Mouse (Mus musculus) hindbrain, postnatal 0 days (tissue): Measurements from ENCODE around the gene Flad1. TPM values are rescaled to one million over a fixed set of nuclear protein-coding genes. Genes with fewer than 3 reads are reported as not detected.

Source experiments
- ATAC-seq: fragments of 200-750 bp; cut with Nextera tagmentation; 2 replicates; pipeline ENCODE4 v1.8.0; 2017; ENCODE audit warnings: mild to moderate bottlenecking, moderate TSS enrichment, moderate library complexity
- DNase-seq: peaks from one replicate; pipeline ENCODE4 v3.0.0-alpha.2; 2015; ENCODE audit warnings: low spot score
- H3K27ac ChIP-seq: fragments of 300-500 bp; sonication (generic); 2 replicates; pipeline ENCODE4 v1.5.1; 2014; ENCODE audit warnings: mild to moderate bottlenecking
- H3K27me3 ChIP-seq: fragments of 300-500 bp; sonication (generic); 2 replicates; pipeline ENCODE4 v1.6.1; 2014; ENCODE audit warnings: low read length, mixed read lengths; ENCODE audit not compliant: insufficient read depth
- H3K36me3 ChIP-seq: fragments of 300-500 bp; sonication (generic); 2 replicates; pipeline ENCODE4 v1.6.1; 2014; ENCODE audit warnings: low read length, mixed read lengths; ENCODE audit not compliant: insufficient read depth
- H3K4me1 ChIP-seq: fragments of 300-500 bp; sonication (generic); 2 replicates; pipeline ENCODE4 v1.6.1; 2014; ENCODE audit warnings: antibody characterized with exemption, low read length, mixed read lengths; ENCODE audit not compliant: insufficient read depth
- H3K4me2 ChIP-seq: fragments of 300-500 bp; sonication (generic); 2 replicates; pipeline ENCODE4 v1.6.1; 2014; ENCODE audit warnings: low read depth, mild to moderate bottlenecking, low read length, moderate library complexity, mixed read lengths
- H3K4me3 ChIP-seq: fragments of 300-500 bp; sonication (generic); 2 replicates; pipeline ENCODE4 v1.5.1; 2014; ENCODE audit warnings: low read length
- H3K9ac ChIP-seq: fragments of 300-500 bp; sonication (generic); replicated peaks from 2 replicates; pipeline ENCODE4 v1.6.1; 2014; ENCODE audit warnings: mild to moderate bottlenecking, low read length, moderate library complexity, mixed read lengths
- H3K9me3 ChIP-seq: fragments of 300-500 bp; sonication (generic); 2 replicates; pipeline ENCODE4 v1.6.1; 2016; ENCODE audit warnings: low read length, mixed read lengths
- CTCF ChIP-seq: IDR thresholded peaks from 2 replicates; pipeline ENCODE4 v1.5.1; 2016; ENCODE audit warnings: antibody characterized with exemption, control low read depth, low read depth
- WGBS: fragments of 180-500 bp; shearing (Covaris S2); extraction: QIAGEN DNeasy Blood & Tissue Kit; methylation state at CpG from one replicate; pipeline ENCODE4 v1.1.7; 2014; 5-methylcytosine and 5-hydroxymethylcytosine counted together
- polyA plus RNA-seq: library from polyadenylated mRNA; unstranded; fragments of >200 nt; fragmentation: Nextera tagmentation; extraction: Ambion mirVana; gene quantifications from 2 replicates; pipeline ENCODE4 v1.2.1, GENCODE M21; 2015
- total RNA-seq: library from RNA; depleted of rRNA; stranded (reverse); fragments of >200 nt; gene quantifications from 2 replicates; pipeline ENCODE4 v1.2.3, GENCODE M21; 2014; rRNA removed

Gene Flad1
- total RNA-seq (32.1 and 40.7 TPM in 2 replicates), polyA plus RNA-seq (23.8 and 26.8 TPM in 2 replicates)

- WGBS: 6% methylated on average over 28 of the region's 28 CpGs
- peak; percentile 99 for ATAC-seq
These were observed at the start of gene Flad1 for GRCm38 (mm10) chr3:89411490-89412393. TSS of gene Flad1 (minus strand) at chr3:89411870.

GRCm38 (mm10) chr3:89458965-89459807 lies 47.5 kb upstream of the Flad1 start:
- WGBS: under 1% methylated on average over 35 of the region's 36 CpGs
- Histone ChIP-seq H3K4me1 (no peaks in the 10 kb centered on the region), H3K4me2 (peak overlapping the region; percentile 78), H3K36me3 (0 out of 2 replicates have a peak, but pooled peaks cover 6% of the 10 kb centered on the region), H3K9me3 (no peaks in the 10 kb centered on the region), H3K9ac (peak overlapping the region; percentile 84), H3K4me3 (peak overlapping the region; percentile 68), H3K27ac (peak overlapping the region; percentile 94), H3K27me3 (no peaks in the 10 kb centered on the region)
- TF ChIP-seq CTCF: no peak
- DNase-seq (peak; percentile 95), ATAC-seq (peak; percentile 94)

More at GRCm38 (mm10) chr3:89411490-89412393, at the start of gene Flad1:
- Histone ChIP-seq H3K27me3 (no peaks in the 10 kb centered on the region), H3K9me3 (no peaks in the 10 kb centered on the region), H3K36me3 (peaks cover 15% of the 10 kb centered on the region), H3K4me1 (0 out of 2 replicates have a peak, but pooled peaks cover 4% of the 10 kb centered on the region), H3K4me3 (peak within 1 kb of the TSS; percentile 49), H3K4me2 (peak within 1 kb of the TSS; percentile 80), H3K9ac (peak within 1 kb of the TSS; percentile 49), H3K27ac (peak within 1 kb of the TSS; percentile 70)
- TF ChIP-seq CTCF: no peak
- DNase-seq: peak; percentile 99

GRCm38 (mm10) chr3:89458372-89458964 lies 46.8 kb upstream of the Flad1 start:
- no peaks in the 10 kb centered on the region for H3K27me3 ChIP-seq
- DNase-seq (no peak), ATAC-seq (peak; percentile 46; the same call in 1 of the 2 replicates)
- peak overlapping the region; percentile 78 for H3K4me2 ChIP-seq
- TF ChIP-seq CTCF: no peak
- H3K27ac ChIP-seq: peak overlapping the region; percentile 94; the same call in 1 of the 2 replicates
- H3K4me1 ChIP-seq: no peaks in the 10 kb centered on the region
- no peaks in the 10 kb centered on the region for H3K9me3 ChIP-seq
- no peak overlapping the region for H3K9ac ChIP-seq
- 0 out of 2 replicates have a peak, but pooled peaks cover 6% of the 10 kb centered on the region for H3K36me3 ChIP-seq
- H3K4me3 ChIP-seq: peak overlapping the region; percentile 68
- WGBS: 42% methylated on average over 13 of the region's 13 CpGs

- H3K4me2 ChIP-seq: no peak overlapping the region
- no peak for ATAC-seq
- TF ChIP-seq CTCF: peak; percentile 71
- no peaks in the 10 kb centered on the region for H3K27me3 ChIP-seq
- H3K27ac ChIP-seq: no peak overlapping the region
- 27% methylated on average over 10 of the region's 10 CpGs for WGBS
- 0 out of 2 replicates have a peak, but pooled peaks cover 3% of the 10 kb centered on the region for H3K36me3 ChIP-seq
- H3K4me1 ChIP-seq: no peaks in the 10 kb centered on the region
- peak; percentile 58 for DNase-seq
- H3K4me3 ChIP-seq: no peak overlapping the region
- H3K9me3 ChIP-seq: no peaks in the 10 kb centered on the region
- H3K9ac ChIP-seq: no peak overlapping the region
These were observed 45.3 kb upstream of the Flad1 start for GRCm38 (mm10) chr3:89456726-89457665.

- Histone ChIP-seq H3K4me2 (no peak overlapping the region), H3K9ac (no peak overlapping the region), H3K4me3 (no peak overlapping the region), H3K4me1 (no peaks in the 10 kb centered on the region), H3K9me3 (no peaks in the 10 kb centered on the region), H3K36me3 (no peaks in the 10 kb centered on the region), H3K27ac (no peak overlapping the region), H3K27me3 (no peaks in the 10 kb centered on the region)
- no peak for TF ChIP-seq CTCF
- DNase-seq (no peak), ATAC-seq (no peak)
- WGBS: 29% methylated on average over 1 of the region's 1 CpGs
These were observed 44.2 kb upstream of the Flad1 start for GRCm38 (mm10) chr3:89455786-89456285.
